Mouse (Mus musculus) lung, adult 18-20 months (tissue): ENCODE measurements around the gene Dazap1.

Experiments used
- DNase-seq, 2 experiments: peaks; one replicate each; pipeline ENCODE4 v3.0.0; 2022; ENCODE audit warnings: mixed read lengths in 2 of 2

Dazap1 gene

DNA sequence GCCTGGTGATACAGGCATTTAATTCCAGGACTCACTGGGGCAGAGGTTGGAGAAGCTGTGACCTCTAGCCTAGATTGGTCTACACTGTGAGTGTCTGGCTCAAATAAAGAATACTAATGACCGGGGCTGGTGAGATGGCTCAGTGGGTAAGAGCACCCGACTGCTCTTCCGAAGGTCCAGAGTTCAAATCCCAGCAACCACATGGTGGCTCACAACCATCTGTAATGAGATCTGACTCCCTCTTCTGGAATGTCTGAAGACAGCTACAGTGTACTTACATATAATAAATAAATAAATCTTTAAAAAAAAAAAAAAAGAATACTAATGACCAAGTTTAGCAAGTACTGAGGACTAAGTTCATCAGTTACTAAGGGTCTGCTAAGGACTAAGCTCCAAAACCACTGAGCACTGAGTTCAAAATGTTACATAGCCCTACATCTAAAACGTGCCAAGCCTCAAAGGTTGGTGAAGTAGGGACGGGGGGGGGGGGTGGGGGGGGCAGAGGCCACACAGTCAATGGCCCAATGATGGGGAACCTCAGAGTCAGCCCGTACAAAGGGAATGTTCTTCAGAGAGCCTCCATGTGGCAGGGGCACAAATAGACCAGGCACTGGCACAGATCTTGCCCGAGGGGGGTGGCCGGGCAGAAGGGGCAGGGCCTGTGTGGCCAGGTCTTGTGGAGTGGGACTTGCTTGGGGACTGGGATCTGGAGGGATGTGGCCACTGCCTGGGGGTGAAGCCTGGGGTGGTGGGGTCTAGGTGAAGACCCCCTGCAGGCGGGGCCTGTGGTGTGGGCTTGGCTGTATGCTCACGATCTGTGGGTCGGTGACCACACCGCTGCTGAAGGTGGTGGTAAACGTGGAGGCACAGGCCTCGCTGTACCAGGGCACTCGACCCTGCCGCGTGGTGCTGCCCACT lies 63.1 kb downstream of the Dazap1 start:
- no peak for DNase-seq

DNA sequence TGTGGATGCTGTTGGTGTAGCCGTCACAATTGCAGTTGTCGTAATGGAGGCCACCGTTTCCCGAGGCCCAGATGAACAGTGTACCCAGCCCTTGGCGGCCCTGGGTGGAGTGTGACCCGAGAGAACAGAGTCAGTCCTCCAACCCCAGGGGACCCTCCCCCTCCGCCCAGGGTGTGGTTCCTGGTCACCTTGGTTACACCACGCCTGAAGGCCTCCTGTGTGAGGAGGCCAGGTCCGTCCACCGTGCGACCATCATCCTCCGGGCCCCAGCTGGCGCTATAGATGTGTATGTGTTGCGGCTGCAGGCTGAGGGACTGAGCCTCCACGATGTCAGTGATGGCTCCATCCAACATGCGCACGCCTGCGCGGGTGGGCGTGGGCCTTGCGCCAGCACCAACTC lies 63.8 kb downstream of the Dazap1 start:
- no peak for DNase-seq

DNA sequence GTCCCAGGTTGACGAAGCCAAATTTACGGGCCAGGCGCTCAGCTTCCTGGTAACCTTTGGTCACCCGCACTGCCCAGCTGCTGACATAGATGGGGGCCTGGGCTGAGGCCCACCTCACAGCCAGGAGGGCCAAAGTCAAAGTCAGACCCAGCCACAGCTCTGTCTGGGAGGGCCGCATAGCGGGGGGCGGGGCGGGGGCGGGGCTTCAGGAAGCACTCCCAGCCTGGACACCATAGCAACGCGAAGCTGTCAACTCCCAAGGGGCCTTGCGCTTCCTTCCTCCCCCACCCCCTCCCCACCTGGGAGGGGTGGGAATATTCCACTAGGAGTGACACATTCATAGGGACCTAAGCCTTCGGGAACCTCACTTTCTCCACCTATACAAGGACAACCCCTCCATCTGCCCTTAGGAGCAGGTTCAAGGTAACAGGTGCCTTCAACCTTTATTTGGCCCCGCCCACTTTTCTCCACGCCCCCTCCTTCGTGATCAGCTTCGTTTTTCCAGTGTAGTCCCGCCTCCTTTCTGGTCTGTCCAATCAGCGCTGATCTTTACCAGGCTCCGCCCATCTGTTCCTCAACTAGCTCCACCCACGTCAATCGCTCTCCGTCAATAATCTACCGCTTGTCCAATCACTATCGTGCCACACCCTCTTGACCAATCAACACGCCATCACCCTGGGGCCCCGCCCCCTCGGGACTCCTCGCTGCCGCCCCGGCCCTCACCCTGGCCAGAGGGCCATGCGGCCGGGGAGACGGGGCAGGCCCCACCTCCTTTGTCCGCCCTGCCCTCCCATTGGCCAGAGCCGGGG lies 68.2 kb downstream of the Dazap1 start, which contains the start of the genes Pcsk4 and Reep6:
TSS of gene Pcsk4 (minus strand) at position 226 of the 809 bp plus-strand sequence.
TSS of gene Reep6 (plus strand) at position 681 of the 809 bp plus-strand sequence.
- peak; percentile 98 to 99 for DNase-seq

DNA sequence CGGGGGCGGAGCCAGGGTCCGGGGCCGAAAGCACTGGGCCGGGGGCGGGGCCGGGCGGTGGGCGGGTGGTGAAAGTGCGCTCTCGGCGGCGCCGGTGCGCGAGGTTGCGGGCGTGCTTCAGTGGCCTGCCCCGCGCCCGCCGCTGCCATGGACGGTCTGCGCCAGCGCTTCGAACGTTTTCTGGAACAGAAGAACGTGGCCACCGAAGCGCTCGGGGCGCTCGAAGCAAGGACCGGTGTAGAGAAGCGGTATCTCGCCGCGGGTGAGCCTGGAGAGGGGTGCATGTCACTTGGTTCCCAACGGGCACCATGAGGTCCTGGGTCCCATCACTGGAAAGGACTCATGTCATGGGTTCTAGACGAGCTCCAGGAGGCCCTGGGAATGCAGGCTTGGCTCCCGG lies 68.8 kb downstream of the Dazap1 start:
- no peak for DNase-seq

DNA sequence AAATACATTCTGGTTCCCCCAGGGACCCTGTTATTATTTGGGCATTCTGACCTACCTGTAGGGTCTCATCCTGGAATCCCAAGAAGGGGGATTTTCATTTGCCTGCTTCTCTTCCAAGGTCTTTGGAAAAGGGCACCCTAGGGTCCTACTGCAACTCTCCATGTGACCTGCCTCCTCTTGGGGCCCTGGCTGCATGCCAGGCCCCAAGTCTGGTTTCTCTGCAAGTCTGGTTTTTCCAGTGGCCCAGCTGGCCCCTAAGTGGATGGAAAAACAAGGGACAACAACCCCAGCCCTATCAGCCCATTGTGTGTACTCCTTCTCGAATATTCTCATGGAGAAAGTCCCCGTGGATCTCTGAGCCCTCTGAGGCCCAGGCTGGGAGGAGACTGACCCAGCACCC lies 69.6 kb downstream of the Dazap1 start:
- peak; percentile 57 to 66 for DNase-seq

DNA sequence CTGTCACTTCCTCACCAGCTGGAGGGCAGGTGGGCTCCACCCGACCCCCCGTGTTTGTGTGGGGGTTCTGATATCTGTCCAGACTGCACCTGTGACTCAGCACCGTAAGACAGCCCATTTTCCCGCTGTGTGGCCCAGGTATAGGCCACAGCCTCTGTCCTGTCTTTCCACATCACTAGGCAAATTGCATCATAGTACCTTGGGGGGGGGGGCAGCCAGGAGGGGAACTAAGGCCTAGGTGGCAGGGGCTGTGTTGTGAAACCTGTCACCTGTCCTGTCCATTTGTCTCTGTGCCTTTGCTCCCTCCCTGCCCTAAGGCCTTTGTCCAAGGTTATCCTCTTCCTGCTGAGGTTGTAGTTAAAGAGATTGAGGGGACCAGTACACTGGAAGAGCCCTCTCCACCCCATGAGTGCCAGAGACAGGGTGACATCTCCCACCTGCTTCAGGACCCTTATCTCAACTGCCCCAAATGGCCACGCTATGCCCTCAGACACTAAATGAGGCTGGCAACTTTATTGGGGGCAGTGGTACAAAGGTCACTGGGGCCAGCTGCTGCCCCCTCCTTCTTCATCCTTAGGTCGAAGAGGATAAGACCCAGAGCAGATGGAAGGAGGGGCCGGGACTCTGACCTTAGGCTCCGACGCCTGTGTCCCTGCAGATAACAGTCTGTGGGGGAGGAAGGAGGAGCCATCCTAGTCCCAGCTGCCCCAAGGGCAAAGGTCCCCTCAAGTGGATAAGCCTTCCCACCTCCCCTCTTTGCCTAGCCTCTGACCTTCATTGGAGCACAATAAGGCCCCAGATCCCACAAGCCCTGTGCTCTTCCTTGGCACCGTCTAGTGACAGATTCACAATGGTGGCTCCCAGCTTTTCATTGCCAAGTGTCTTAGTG lies 70.6 kb downstream of the Dazap1 start:
- peak in 1 of 2 experiments; percentile 49 for DNase-seq

DNA sequence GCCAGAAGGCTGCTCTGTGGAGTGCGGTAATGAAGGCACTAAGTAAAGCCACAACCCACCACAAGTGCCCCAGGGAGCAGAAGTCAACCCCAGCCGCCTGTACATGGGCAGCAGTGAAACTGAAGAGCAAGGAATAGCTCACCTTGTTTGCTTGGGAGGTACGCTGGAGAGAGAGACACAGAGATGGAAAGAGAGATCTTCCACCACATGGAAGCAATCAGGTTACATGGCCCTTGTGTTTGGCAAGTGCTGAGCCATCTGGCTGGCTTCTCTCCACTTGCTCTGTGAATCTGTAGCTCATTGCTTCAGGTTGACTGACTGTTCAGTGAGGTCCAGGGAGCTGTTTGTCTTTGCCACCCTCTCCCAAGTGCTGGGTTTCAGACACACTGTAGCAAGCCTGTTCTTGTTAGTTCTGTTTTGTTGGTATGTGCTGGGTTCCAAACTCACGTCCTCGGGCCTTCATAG lies 71.3 kb downstream of the Dazap1 start:
- DNase-seq = no peak

DNA sequence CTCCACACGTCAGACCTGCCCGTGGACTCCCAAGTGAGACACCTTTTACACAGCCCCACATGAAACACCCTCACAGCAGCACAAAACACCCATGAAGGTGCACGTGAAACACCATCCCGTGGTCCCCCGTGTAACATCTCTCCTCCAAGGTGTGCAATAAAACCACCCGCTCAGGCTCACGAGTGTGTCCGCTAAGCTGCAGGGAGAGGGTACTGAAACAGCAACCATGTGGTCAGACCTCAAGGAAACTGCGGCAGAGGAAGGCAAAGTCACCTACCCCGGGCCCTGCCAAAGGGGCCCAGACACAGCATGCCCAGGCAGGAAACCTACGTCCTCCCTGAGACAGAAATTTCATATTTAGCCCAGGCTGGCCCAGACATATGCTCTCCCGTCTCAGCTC lies 75.0 kb downstream of the Dazap1 start:
- no peak for DNase-seq
